Mouse (Mus musculus): ENCODE measurements around the gene Ntn4.

DNA sequence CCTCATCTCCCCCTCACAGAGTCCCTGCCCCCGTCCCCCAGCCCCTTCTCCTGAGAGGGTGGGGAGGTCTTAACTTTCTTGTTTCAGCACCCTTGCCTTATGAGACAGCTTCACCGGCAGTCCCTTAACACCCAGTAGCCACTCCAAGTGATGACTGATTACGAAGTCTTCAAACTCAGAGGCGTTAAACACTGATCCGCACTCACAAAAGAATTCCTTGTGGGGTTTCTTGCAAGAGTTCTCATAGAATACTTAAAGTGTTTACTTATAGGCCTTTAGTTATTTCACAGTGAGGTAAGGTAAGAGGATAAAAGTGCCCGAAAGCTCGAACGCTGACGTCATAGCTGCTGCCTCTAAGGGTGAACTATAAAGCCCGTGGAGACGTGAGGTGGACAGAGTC is 50.9 kb downstream of the Ntn4 start:
- TF ChIP-seq CTCF (IDR thresholded peaks at IDR 0.05; ENCODE audit: borderline replicate concordance, insufficient read depth, low read depth, low read length) (no peak), POLR2A (IDR thresholded peaks at IDR 0.05; ENCODE audit: borderline replicate concordance, insufficient read depth, low read length) (no peak)

Data from cerebellum, adult 2 months (tissue).